Mouse (Mus musculus): ENCODE results near the gene Kcnn1. TPM values are rescaled to one million over a fixed set of nuclear protein-coding genes. Genes with fewer than 3 reads are reported as not detected.
"Not testable (repeated sequence)": the region's sequence is repeated elsewhere in the genome, so short reads cannot be mapped to it uniquely, and the experiment has no call there.

Gene Kcnn1
- polyA plus RNA-seq, 1 experiment = 5.6 TPM

DNA sequence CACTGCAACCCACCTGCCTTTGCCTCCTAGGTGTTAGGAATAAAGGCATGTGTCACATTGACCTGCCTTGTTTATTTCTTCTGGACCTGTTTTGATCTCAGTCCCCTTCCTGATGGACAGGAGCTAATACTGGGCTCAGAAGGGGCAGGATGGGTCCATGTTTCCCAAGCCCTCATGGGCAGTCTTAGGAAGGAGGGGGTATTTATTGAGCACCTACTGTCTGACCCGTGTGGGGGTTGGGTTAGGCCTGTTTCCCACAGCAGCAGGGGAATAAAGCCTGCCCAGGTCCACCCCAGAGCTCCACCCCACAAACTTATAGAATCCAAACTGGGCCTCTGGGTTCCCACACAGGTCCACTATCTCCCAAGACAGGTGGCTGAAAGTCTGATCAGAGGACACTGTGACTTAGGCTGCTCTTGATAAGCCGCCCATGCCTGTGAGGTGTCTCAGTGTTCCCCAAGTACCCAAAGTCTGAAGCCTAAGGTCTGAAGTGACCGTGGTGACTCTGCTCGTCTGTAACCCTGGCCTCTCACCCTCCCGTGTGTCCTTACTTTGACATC is 19.8 kb downstream of the Kcnn1 start:
- DNase-seq (ENCODE audit: low spot score) = no peak

DNA sequence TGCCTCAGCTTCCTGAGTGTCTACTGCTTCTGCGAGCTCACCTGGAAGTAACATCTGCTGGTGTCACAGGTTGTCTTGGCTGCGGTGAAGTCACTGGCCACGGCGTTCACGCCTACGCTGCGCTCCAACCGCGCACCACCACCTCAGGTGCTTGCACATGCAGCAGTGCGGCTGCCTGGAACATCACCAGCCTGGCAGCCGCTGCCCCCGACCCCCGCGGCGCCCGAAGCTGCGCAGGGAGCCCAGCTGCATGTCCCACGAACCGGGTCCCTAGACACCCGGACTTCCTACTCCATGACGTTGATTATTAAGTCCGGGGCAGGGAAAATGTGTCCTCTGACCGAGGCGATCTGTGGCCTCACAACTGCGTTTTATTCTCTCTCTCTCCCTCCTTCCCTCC is 20.6 kb downstream of the Kcnn1 start:
- DNase-seq (ENCODE audit: low spot score) = no peak

DNA sequence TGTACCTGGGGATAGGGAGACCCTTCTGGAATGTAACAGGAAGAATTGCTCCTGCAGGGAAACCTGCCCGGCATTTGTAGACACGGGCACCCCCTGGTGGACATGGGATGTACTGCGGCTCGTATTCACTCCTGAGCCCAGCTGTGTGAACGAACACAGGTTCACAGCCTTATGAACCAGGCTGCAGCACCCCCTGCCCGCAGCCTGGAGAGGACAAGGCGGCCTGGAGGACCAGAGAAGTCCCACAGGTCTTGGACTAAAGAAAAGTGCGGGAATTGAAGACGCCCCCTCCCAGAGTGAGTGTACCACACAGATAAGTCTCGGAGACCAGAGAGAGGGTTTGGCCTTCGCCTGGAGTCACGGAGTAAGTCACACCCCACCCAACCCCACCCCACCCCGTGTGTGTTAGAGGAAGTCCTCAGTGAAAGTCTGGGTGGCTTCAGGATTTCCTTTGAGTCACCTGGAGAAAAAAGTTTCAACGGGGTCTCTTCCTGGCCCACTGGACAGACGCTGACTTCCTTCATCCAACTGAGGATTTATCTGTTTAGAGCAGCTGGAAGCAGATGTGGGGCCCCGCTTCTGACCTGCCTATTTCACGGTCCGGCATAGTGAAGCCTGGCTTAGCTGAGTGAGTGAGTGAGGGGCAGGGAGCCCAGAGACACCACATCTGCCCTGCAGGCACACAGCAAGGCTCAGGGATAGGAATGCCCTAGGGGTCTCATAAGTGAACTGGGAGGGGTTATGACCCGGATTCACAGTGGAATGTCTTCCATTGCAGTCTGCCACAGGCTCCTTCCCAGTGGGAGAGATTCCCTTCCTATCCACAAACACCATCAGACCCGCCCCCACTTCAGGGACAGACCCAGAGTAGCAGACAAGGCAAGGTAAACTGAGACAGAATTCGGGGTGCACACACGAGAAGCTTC is 21.6 kb downstream of the Kcnn1 start:
- peak; percentile 83 for DNase-seq (ENCODE audit: low spot score)

DNA sequence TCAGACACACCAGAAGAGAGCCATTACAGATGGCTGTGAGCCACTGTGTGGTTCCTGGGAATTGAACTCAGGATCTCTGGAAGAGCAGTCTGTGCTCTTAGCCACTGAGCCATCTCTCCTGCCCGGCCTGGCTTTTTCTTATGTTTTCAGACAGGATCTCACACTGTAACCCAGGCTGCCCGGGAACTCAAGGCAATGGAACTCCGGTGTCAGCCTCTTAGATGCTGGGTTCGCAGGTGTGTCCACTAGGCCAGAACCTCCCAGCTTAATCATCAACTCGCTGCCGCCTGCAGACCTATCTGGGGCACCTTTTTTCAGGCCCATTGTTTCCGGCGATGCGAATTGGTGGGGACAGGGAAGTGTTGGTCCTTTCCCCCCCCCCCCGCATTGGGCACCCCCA is 22.5 kb downstream of the Kcnn1 start:
- DNase-seq (ENCODE audit: low spot score) = no peak

DNA sequence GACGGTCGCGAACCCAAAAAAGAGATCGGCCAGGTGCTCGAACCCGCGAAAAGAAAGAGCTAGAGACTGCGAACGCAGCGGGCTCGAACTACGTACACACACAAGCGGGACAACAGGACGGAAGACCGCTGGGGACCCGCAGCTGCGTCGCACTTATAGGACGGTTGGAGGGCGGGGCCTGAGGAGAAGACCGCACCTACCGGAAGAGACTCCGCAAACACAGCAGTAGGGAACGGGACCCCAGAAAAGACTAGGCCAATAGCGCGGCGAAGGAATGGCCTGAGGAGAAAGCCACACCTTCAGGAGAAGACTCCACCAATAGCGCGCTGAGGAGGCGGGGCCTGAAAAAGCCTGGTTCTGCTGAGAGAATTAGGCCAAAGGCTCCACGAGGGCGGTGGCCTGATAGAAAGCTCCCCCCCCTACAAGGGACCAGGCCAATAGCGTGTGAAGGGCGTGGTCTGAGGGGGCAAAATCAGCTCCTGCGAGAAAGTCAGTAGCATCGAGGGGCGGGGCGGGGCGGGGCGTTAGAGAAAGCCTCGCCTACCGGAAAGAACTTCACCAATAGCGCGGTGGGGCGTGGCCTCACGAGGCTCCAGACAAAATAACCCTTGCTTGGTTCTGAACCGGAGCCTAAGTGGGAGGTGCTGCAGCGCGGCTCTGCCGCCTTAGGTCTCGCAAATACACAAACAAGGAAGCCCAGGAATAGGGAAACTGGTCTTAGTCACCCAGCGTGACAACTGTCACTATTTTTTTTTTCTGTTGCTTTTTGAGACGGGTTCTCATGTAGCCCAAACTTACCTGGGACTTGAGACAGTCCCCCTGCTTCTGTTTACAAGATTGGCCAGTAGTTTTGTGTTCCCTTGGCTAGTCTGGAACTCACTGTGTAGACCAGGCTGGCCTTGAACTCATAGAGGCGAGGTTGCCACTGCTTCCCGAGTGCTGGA is 23.4 kb downstream of the Kcnn1 start, which contains the start of gene Arrdc2:
Arrdc2 (minus strand) TSS at position 313 of the 944 bp plus-strand sequence.
- peak; percentile 90 for DNase-seq (ENCODE audit: low spot score)

DNA sequence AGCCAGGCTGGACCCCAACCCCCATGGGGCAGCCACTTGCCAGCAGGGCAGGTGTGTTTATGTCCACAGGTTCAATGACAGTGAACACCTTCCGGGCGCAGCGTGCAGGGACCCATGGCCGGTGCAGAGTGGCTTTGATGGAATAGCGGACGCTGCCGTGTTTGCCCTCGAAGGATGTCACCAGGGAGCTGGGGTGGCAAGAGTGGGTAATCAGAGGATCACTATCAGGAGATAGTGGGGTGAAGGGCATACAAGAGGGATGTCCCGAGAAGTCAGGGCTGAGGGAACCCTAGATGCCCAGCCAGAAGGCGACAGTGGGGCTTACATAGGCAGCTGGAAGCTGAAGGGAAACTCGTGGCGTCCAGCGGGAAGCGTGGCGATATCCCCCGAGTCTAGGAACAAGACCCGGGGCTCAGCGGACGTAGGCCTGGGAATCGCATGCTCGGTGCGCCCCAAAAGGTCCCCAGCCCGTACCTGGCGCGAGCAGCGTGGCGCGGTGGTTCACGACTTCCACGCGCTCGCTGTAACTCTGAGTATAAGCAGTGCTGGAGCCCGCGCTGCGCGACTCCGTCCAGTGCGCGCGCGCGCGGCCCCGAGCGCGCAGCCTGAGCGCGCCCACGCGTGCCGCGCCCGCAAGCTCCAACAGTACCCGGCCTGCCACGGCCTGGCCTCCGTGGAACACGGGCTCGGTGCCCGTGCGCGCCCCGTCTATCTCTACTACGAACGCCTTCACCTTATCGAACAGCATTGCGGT is 24.2 kb downstream of the Kcnn1 start:
- peak; percentile 48 for DNase-seq (ENCODE audit: low spot score)

DNA sequence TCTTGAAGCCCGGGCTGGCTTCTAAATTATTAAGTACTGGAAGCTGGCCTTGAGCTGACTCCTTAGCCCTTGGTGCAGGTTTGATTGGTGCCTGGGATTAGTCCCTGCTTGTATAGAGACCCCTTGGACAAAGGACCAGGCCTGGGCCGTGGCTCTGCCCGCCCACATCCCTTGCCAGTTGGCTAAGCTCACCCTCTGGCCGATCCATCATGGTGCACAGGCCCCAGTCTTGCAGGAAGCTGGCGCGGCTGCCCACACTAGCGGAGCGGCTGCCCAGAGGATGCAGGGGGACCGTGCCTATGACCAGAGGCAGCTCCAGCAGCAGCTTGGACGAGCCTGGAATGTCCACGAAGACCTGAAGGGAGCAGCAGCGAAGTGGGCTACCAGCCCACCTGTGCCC is 26.4 kb downstream of the Kcnn1 start:
- DNase-seq (ENCODE audit: low spot score) = no peak

DNA sequence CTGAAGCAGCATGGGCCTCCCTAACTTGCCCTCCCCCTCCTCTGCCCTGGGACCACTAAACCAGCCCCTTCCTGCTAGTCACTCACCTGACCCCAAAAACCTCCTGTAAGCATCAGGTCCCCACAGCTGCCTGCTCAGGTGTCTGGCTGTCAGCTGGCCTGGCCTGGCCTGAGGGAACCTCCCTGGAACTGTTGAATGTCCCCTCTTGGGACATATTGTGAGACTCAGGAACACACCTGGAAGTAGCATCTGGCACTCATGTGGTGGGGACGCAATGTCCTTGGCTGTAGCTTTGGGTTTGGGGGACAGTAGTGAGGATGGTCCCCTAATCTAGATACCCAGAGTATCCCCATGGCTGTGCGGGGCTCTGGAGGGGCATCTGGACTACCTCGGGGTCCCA is 29.0 kb downstream of the Kcnn1 start:
- DNase-seq (ENCODE audit: low spot score) = no peak

DNA sequence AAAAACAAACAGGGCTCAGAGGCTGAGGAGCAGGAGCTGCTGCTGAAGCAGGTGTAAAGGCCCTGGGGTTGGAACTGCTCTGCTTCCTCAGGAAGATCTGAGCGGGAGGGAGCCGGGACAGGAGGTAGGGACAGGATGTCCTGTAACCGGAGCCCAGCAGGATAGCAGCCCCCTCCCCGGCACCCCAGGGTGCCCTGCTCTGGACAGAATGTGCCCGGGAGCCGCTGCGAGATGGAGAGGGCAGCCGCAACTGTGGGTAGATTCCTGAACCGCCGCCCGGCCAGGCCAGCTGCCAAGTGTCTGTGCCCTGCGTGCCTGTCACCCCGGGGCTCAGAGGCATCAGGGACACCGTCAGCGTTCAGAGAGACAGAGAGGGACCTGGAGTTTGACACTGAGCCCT is 29.5 kb downstream of the Kcnn1 start:
- DNase-seq (ENCODE audit: low spot score) = no peak

DNA sequence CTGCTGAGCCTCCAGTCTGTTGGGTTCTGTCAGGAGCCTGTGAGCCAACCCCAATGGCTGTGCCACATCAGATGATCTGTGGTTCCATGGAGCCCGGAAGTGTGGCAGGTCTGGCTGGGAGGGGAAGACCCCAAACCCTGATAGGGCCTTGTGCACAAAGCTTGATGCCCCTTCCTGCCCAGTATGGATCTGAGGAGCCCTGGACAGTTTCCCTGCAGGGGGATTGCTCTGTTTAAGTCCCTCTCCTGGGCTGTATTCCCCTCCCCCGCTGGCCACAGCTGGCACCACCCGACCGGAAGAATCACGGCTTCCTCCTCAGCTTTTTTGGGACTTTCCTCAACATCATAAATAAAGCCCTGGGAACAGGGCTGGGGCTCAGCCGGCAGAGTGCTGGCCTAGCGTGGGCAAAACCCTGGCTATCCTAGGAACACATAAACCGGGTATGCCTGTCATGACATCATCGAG is 30.0 kb downstream of the Kcnn1 start:
- no peak for DNase-seq (ENCODE audit: low spot score)

DNA sequence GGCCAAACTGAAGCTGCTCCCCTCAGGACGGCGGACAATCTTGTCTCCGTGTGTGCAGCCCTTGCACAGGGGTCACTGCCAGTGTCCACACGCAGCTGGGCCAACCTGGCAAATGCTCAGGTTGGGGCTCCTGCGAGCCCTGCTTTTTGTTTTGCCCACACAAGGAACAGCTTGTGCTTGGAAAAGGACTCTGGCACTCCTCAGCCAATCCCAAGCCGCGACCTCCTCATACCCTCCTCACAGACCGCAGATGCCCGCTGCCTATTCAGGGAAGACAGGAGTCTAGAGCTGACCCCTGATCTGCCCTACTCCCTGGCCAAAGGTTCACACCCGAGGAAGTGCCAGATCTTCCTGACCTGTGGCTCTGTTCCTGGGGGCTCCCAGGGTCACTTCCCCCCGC is 30.7 kb downstream of the Kcnn1 start:
- no peak for DNase-seq (ENCODE audit: low spot score)

DNA sequence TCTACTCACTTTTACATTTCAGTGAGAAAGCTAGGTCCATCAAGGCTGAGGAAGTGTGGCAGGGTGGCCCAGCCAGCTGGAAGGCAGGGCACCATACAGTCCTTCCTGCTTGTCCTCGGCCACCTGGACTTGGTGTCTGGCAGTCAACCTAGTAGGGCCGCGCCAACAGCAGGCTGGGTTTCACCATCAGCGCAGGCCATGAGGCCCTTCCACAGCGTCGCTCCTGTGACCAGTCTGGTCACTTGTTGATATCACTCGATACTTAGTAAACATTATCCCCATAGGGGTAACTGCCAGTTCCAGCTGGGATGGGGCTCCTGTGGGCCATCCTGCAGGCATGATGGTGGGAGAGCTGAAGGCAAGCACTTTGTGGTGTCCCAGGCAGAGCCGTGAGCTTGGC is 31.5 kb downstream of the Kcnn1 start:
- DNase-seq (ENCODE audit: low spot score) = no peak

DNA sequence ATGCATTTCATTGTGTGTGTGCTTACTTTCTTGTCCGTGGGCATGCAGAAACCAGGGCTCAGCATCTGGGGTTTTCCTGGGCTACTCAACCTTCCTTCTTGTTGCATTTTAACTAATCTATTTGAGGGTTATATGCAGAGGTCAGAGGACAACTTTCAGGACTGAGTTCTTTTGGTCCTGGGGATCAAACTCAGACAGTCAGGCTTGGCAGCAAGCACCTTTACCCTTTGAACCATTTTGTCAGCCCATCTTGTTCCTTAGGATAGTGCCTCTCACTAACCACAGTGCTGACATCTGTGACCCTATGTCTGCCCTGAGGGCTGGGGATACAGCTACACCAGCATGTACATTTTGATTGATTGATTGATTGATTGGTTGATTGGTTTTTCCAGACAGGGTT is 35.3 kb downstream of the Kcnn1 start:
- no peak for DNase-seq (ENCODE audit: low spot score)

DNA sequence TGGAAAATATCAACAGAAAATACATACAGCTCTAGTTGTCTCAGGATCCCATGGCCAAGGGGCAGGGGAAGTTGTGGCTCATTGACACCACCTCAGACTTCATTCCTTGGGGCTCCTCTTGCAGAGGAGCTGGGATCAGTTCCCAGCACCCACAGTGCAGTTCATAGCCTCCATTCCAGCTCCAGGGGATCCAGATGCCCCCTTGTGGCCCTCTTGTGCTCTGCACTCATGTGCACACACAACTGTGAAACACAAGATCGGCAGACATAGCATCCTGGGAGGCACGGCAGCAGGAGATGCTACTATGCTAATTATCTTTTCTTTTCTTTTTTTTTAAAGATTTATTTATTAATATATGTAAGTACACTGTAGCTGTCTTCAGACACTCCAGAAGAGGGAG is 36.0 kb downstream of the Kcnn1 start:
- no peak for DNase-seq (ENCODE audit: low spot score)

DNA sequence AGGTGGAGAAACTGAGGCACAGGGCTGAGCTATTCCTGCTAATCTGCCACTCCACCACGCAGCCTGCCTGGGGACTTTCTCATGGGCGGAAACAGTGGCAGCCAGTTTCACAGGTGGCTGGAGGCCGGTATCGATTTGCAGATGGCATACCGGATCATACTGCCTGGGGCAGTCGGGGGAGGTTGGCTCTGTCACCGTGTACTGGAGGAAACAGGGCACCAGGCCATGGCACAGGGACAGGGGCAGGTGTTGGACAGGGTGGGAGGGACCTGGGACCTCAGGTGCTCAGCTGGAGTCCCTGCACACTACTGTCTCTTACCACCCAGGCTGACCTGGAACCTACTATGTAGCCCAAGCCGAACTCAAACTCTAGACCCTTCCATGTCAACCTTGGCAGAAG is 37.2 kb downstream of the Kcnn1 start:
- no peak for DNase-seq (ENCODE audit: low spot score)

DNA sequence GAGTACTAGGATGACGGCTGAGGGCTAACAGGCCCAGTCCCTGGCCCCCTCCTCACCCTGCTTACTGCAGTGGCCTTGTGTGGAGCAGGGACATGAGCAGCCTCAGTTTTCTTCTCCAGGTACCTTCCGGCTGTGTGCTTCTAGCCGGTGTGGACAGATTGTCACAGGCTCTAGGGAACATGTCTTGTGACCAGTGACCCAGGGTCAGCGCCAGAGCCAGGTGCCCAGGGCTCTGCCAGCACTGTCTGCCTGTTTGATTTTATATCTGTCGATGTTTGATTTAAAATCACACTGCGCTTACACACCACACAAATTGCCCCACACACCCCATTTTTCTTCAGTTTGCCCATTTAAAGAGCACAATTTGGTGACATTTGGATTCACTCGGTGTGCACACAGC is 39.3 kb downstream of the Kcnn1 start:
- DNase-seq (ENCODE audit: low spot score) = no peak

DNA sequence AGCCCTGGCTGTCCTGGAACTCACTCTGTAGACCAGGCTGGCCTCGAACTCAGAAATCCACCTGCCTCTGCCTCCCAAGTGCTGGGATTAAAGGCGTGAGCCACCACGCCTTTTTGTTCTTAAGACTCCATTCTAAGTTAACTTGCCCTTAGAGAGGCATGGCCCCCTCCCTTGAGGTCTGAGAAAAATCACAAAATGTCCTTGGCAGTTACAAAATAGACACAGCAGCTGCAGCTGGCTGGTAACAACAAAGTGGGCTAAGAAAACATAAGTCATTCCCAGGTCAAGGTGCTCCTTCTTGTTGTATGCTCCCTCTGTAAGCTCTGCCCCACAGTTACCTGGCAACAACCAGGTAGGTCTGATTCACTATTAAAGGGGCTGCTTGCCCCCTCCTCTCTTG is 40.5 kb downstream of the Kcnn1 start:
- DNase-seq (ENCODE audit: low spot score) = not testable (repeated sequence)

DNA sequence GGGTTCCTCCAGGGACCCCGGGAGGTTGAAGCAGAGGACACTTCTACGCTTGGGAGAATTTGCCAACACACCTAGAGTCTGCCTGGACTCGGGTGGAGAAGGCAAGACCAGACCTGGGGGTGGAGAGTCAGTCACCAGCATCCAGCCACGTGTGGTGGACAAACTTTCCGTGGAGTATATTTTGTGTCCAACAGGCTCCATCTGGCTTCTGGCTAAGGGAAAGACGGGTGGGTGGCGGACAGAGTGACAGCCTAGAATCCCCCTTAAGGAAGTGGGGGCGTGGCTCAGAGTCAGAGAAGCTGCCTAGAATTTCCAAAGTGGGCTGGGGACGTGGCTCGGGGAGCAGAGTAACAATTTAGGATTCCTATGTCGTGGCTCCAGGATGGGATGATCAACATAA is 41.1 kb downstream of the Kcnn1 start:
- DNase-seq (ENCODE audit: low spot score) = no peak

DNA sequence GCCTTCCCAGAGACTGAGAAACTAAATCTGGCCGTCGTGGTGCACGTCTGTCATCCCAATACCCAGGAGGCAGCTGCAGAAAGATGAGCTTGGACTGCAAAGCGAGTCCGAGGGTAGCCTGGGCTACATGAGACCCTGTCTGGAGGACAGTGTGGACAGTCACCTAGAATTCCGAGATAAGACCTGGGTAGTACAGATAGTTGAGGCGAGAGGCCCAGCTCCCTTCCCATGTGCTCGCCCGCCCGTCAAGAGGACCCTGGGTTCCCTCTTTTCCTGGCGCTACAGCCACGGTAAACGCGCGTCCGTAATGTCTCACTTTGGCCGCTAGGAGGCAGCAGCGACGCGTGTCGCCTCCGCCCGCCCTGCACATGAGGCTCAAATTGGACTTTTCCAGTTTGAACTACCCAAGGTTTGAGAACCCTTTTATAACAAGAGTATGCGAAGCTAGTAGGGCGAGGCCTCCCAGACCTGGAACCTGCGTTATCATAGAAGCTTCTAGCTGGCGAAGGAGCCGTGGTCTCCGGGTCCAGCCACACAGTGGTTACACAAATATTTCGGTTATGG is 41.6 kb downstream of the Kcnn1 start:
- peak; percentile 56 for DNase-seq (ENCODE audit: low spot score)

DNA sequence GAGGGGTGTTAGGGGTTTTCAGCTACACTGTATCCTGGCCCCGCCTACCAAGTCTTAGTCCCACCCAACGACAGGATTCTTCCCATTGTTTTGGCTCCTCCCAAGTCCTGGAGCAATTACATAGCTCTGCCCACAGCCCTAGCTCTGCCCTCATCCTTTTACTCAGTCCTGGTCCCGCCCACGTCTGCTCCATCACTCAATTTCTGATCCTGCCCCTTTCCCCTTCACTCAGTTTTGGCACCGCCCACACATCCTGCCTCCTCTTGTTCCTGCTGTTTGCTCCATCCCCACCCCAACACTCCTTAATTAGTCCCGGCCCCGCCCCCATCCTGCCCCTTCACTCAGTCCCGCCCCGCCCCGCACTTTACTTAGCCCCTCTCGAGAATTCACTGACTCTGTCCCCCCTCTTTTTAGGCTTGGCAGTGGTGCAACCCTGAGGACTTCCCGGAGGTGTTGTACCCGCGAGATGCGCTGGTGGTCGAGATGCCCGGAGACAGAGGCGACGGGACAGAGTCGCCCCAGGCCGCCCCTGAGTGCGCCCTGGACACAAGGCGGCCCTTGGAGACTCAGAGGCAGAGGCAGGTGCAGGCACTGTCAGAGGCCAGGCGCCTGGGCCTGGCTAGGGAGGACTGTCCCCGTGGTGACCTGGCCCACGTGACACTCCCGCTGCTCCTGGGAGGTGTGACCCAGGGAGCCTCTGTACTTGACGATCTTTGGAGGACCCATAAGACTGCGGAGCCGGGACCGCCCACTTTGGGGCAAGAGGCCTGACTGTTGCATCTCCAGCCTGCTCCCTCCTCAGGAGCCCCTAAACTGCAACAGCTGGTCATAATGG is 42.7 kb downstream of the Kcnn1 start:
- no peak for DNase-seq (ENCODE audit: low spot score)

Measured in urinary bladder, adult 2 months (tissue).